Mouse (Mus musculus) cortical plate, adult 2 months (tissue): ENCODE measurements at regions not wholly inside any gene's neighbourhood (a gene's known extent, or its start where the extent isn't known, plus 50 kb on each side); places are given as distances from the start of the nearest gene placed in this dataset.

Experiments used
- H3K27ac ChIP-seq: fragments of 200-500 bp; 2 replicates; pipeline ENCODE4 v1.5.1; 2012; ENCODE audit warnings: low read length, control low read depth, inconsistent platforms; ENCODE audit not compliant: insufficient read depth
- H3K4me1 ChIP-seq: fragments of 200-500 bp; 2 replicates; pipeline ENCODE4 v1.6.1; 2011; ENCODE audit warnings: low read length; ENCODE audit not compliant: control insufficient read depth, insufficient read depth
- H3K4me3 ChIP-seq: fragments of 200-500 bp; 2 replicates; pipeline ENCODE4 v1.5.1; 2011; ENCODE audit warnings: mild to moderate bottlenecking, low read length, control low read depth; ENCODE audit not compliant: insufficient read depth
- CTCF ChIP-seq: fragments of 200-500 bp; IDR thresholded peaks from 2 replicates; pipeline ENCODE4 v1.5.1; 2011; ENCODE audit warnings: mild to moderate bottlenecking, control low read depth, low read length; ENCODE audit not compliant: insufficient read depth; ENCODE audit errors: extremely low read depth
- POLR2A ChIP-seq: fragments of 200-500 bp; IDR thresholded peaks from 2 replicates; pipeline ENCODE4 v1.6.1; 2011; ENCODE audit warnings: mild to moderate bottlenecking, low read length, control low read depth; ENCODE audit not compliant: insufficient read depth; ENCODE audit errors: extremely low read depth

GRCm38 (mm10) chr8:88972993-88973690, 70.8 kb downstream of the Sall1 start:
- H3K4me1 ChIP-seq: no peaks in the 10 kb centered on the region
- H3K27ac ChIP-seq: no peak overlapping the region
- H3K4me3 ChIP-seq: no peak overlapping the region
- TF ChIP-seq CTCF: no peak
- no peak for TF ChIP-seq POLR2A

DNA sequence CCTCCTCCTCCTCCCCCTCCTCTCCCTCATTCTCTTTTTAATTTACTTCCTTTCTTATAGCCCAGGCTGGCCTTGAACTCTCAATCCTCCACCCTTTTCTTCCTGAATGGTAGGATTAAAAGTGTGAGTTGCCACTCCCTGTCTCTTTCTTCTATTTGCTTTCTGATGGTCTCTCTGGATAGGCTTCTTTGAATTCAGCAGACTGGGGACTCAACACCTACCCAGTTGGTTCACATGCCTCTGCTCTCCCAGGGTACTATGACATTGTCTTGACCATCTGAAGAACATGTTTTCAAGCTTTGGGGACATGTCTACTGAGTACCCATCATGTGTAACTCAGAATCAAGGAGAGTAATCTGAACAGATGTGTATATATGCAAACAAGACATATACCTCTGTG, 85.1 kb downstream of the Sall1 start:
- TF ChIP-seq POLR2A (no peak), CTCF (no peak)
- Histone ChIP-seq H3K27ac (no peak overlapping the region), H3K4me3 (no peak overlapping the region), H3K4me1 (no peaks in the 10 kb centered on the region)

DNA sequence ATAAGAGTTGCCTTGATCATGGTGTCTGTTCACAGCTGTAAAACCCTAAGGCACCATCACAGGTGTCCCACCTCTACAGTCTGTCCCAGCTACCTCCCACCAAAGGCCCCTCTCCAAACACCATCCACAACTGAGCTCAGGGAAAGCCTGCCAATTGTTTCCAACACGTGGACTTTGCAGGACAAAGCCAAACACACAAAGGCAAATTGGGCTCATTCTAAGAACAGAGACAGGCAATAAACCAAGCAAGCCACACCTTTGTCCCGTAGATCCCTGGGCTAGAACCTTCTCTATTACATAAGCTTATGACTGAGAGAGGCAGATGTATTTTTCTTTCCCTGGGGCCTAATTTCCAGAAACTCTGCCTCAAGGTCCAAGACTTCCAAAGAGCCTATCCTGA, 90.8 kb downstream of the Sall1 start:
- Histone ChIP-seq H3K27ac (no peak overlapping the region), H3K4me1 (no peaks in the 10 kb centered on the region), H3K4me3 (no peak overlapping the region)
- TF ChIP-seq CTCF (no peak), POLR2A (no peak)

- no peak for TF ChIP-seq POLR2A
- TF ChIP-seq CTCF: no peak
- no peaks in the 10 kb centered on the region for H3K4me1 ChIP-seq
- H3K27ac ChIP-seq: no peak overlapping the region
- H3K4me3 ChIP-seq: no peak overlapping the region
Observed at GRCm38 (mm10) chr8:88951829-88952155, 92.2 kb downstream of the Sall1 start.

DNA sequence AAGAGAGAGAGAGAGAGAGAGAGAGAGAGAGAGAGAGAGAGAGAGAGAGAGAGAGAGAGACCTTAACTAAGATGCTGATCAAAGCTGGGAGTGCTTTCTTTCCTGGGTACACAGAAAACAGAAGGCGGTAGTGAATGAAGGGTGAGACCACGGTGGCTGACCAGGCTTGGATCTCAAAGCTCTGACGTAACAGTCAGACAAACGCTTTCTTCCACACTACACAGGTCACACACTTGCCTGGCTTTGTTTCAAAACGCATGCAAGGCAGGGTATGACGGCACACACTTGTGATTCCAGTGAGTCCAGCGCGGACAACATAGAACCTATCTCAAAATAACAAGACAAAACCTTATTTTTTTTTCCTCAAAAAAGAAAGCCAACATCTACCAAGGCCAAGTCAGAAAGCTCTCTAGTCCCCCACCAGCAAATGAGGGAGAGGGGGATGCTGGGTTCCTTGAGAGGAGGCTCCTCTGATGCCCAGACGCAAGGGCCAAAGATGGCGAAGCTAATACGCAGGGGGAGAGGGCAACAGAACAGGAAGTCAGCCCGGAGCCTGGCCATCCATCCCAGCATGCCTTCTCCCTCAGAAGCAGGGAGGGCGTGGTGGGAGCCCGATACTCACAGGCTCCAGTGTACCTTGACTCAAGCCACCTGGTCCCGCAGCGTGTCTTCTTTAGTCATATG, 92.7 kb downstream of the Sall1 start:
- no peak for TF ChIP-seq POLR2A
- no peak for TF ChIP-seq CTCF
- Histone ChIP-seq H3K4me1 (no peaks in the 10 kb centered on the region), H3K27ac (no peak overlapping the region)

DNA sequence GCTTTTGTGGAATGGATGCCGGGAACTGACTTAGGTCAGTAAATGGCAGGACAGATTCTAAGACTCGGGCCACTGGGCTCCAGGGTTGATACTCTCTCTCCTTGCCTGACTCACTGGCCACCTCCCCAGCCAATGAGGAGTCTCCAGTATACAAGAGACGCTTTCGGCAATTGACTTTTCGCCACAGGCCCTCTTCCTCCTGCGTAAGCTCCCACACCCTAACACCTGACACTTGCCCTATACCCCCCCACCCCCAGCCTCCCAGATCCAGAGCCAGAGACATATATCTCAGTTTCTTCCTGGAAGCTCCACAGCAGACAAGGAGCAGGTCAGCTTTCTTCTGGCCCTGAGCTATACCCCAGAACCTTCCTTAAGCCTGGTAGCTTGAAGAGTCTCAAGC, 94.0 kb downstream of the Sall1 start:
- H3K4me3 ChIP-seq: no peak overlapping the region
- no peak for TF ChIP-seq POLR2A
- no peak for TF ChIP-seq CTCF
- H3K4me1 ChIP-seq: no peaks in the 10 kb centered on the region
- H3K27ac ChIP-seq: no peak overlapping the region

More for the DNA sequence above, 92.7 kb downstream of the Sall1 start:
- no peak overlapping the region for H3K4me3 ChIP-seq

DNA sequence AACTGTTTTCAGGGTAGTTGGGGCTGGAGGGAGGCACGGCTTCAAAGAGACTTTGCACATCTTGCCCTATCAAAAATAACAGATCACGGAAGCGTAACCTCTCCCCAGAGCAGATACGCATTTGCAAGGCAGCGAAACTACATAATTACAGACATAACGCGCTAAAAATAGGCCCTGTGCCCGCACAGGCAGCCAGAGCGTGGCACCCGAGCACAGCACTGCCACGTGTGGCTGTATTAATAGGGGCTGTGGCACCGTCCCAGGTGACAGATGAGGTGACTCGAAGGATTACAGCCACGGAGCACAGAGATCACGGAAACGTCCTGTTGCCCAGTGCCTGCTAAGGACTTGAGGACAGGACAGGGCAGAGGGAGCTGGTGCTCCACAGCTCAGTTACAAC, 95.0 kb downstream of the Sall1 start:
- no peak for TF ChIP-seq POLR2A

DNA sequence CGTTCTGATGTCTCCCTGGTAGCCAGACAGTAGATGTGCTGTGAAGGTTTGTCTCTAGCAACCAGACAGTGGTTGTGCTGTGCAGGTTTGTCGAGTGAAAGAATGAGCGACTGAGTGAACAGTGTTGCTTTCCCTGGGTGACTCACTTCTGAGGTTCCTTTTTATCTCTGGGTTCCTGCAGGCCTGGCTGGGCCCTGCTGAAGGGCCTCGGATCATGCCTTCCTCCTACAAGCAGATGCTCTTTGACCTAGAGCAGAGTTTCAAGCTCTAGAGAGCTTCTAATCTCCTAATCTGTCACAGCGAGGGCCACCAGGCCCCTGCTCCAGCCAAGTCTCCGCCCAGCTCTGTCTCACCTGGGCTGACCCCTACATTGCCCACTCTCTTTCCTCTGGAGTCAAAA, 95.6 kb downstream of the Sall1 start:
- H3K27ac ChIP-seq: no peak overlapping the region
- no peak overlapping the region for H3K4me3 ChIP-seq
- no peak for TF ChIP-seq CTCF
- TF ChIP-seq POLR2A: no peak
- no peaks in the 10 kb centered on the region for H3K4me1 ChIP-seq

More for the DNA sequence above, 95.0 kb downstream of the Sall1 start:
- Histone ChIP-seq H3K4me1 (no peaks in the 10 kb centered on the region), H3K27ac (no peak overlapping the region), H3K4me3 (no peak overlapping the region)

DNA sequence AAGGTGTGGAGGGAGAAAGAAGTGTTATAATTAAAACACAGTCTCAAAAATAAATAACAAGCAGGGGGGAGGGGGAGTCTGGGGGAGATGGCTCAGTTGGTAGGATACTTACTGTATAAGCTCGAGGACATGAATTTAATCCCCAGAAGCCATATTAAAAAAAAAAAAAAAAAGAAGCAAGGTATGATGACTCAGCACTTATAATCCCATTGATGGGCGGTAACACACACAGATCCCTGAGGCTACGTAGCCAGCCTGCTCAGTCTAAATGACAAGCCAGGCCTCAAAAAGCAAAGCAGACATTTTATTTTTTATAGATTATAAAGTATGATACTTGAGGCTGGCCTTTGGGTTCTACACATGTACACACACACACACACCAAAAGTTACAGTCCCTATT, 96.6 kb downstream of the Sall1 start:
- H3K4me3 ChIP-seq: no peak overlapping the region
- no peak overlapping the region for H3K27ac ChIP-seq
- TF ChIP-seq CTCF (no peak), POLR2A (no peak)
- no peaks in the 10 kb centered on the region for H3K4me1 ChIP-seq

- no peak for TF ChIP-seq POLR2A
- TF ChIP-seq CTCF: no peak
- no peak overlapping the region for H3K4me3 ChIP-seq
- H3K27ac ChIP-seq: no peak overlapping the region
- no peaks in the 10 kb centered on the region for H3K4me1 ChIP-seq
Observed at GRCm38 (mm10) chr8:88945656-88946055, 98.3 kb downstream of the Sall1 start.
